Mouse (Mus musculus) stomach, postnatal 0 days (tissue): Measurements from ENCODE around the gene Ptafr.
"Not testable (repeated sequence)": the region's sequence is repeated elsewhere in the genome, so short reads cannot be mapped to it uniquely, and the experiment has no call there.

Experiments used
- CTCF ChIP-seq: IDR thresholded peaks from 2 replicates; pipeline ENCODE4 v1.5.1; 2016; ENCODE audit warnings: antibody characterized with exemption, low read depth, mild to moderate bottlenecking, moderate library complexity
- EP300 ChIP-seq: optimal IDR thresholded peaks from 2 replicates; pipeline ENCODE3; 2016; ENCODE audit warnings: antibody characterized with exemption

- not testable (repeated sequence) for TF ChIP-seq CTCF, EP300
Observed at GRCm38 (mm10) chr4:132601242-132601641, 37.4 kb downstream of the Ptafr start.
